Mouse (Mus musculus): ENCODE results near the gene Bud31.

- TF ChIP-seq CTCF (IDR thresholded peaks at IDR 0.05; ENCODE audit: low read depth): no peak
- no peak for TF ChIP-seq EP300 (optimal IDR thresholded peaks at IDR 0.05)
Measured at GRCm38 (mm10) chr5:145118461-145118860, 21.7 kb upstream of the Bud31 start.

Data from stomach, postnatal 0 days (tissue).